Mouse (Mus musculus) adrenal gland, postnatal 36 days (tissue): ENCODE measurements at regions not wholly inside any gene's neighbourhood (a gene's known extent, or its start where the extent isn't known, plus 50 kb on each side); places are given as distances from the start of the nearest gene placed in this dataset.

Experiments used
- DNase-seq, 2 experiments: peaks; one replicate each; pipeline ENCODE4 v3.0.0; 2021; ENCODE audit warnings: mixed read lengths in 1 of 2

- peak; percentile 92 to 93 for DNase-seq
Observed at GRCm38 (mm10) chr1:102628061-102628460, 2140.3 kb upstream of the Cdh20 start.

- DNase-seq: no peak
Observed at GRCm38 (mm10) chr1:102644379-102644778, 2123.9 kb upstream of the Cdh20 start.

- no peak for DNase-seq
Observed at GRCm38 (mm10) chr1:102687367-102688070, 2080.8 kb upstream of the Cdh20 start.

GRCm38 (mm10) chr1:102716459-102716858 lies 2051.9 kb upstream of the Cdh20 start:
- DNase-seq: no peak

GRCm38 (mm10) chr1:102733991-102734390 lies 2034.3 kb upstream of the Cdh20 start:
- no peak for DNase-seq

GRCm38 (mm10) chr1:102735392-102735791 lies 2032.9 kb upstream of the Cdh20 start:
- no peak for DNase-seq

- DNase-seq: no peak
Observed at GRCm38 (mm10) chr1:102757941-102758340, 2010.4 kb upstream of the Cdh20 start.
